Mouse (Mus musculus) embryonic fibroblast, embryonic 13.5 days (primary cell): ENCODE measurements at regions not wholly inside any gene's neighbourhood (a gene's known extent, or its start where the extent isn't known, plus 50 kb on each side); places are given as distances from the start of the nearest gene placed in this dataset.

Experiments used
- CTCF ChIP-seq: IDR thresholded peaks from 2 replicates; pipeline ENCODE4 v1.5.1; 2011; ENCODE audit warnings: mild to moderate bottlenecking, control low read depth, low read length, moderate library complexity, borderline replicate concordance; ENCODE audit not compliant: insufficient read depth
- POLR2A ChIP-seq: IDR thresholded peaks from 2 replicates; pipeline ENCODE4 v1.6.1; 2011; ENCODE audit warnings: low read depth, mild to moderate bottlenecking, control low read depth, low read length, moderate library complexity

- TF ChIP-seq CTCF = no peak
- TF ChIP-seq POLR2A = no peak
These were observed 72.4 kb downstream of the Tpra1 start for GRCm38 (mm10) chr6:88974457-88974856.
